Mouse (Mus musculus): ENCODE measurements around the gene Thbs3. TPM values are rescaled to one million over a fixed set of nuclear protein-coding genes. Genes with fewer than 3 reads are reported as not detected.

Gene Thbs3
- polyA plus RNA-seq, 2 experiments = 0.79 to 1.7 TPM

GRCm38 (mm10) chr3:89232614-89233013 is 17.6 kb downstream of the Thbs3 start:
- H3K4me1 ChIP-seq (replicated peaks; ENCODE audit: control insufficient read depth in 2 of 2, insufficient read depth in 2 of 2, low read length in 1 of 2) = peaks cover 0 to 4% of the 10 kb centered on the region in 2 experiments; a peak in 1 of 4 replicates
- ATAC-seq (ENCODE audit: insufficient read depth) = no peak
- no peak for DNase-seq (ENCODE audit: low read depth in 3 of 3, low spot score in 3 of 3)
- no peak overlapping the region for H3K4me3 ChIP-seq (ENCODE audit: insufficient read depth in 1 of 2, low read depth in 2 of 2, low read length in 2 of 2)
- TF ChIP-seq EP300 (IDR thresholded peaks at IDR 0.05; ENCODE audit: low read depth) (no peak), CTCF (IDR thresholded peaks at IDR 0.05; ENCODE audit: low read depth) (no peak)
- no peaks in the 10 kb centered on the region for H3K9me3 ChIP-seq (ENCODE audit: control insufficient read depth, low read length)
- 64% methylated on average over 6 of the region's 6 CpGs for WGBS (ENCODE audit: insufficient replicate concordance)
- H3K27ac ChIP-seq = no peak overlapping the region
- H3K9ac ChIP-seq (replicated peaks) = no peak overlapping the region
- H3K36me3 ChIP-seq (replicated peaks; ENCODE audit: control insufficient read depth, insufficient read depth, low read depth) = no peaks in the 10 kb centered on the region
- no peak overlapping the region for H3K4me2 ChIP-seq (ENCODE audit: low read depth)
- H3K27me3 ChIP-seq (ENCODE audit: control insufficient read depth, insufficient read depth, low read length) = peaks cover 11% of the 10 kb centered on the region

GRCm38 (mm10) chr3:89233562-89234110 is 18.7 kb downstream of the Thbs3 start:
- no peak for ATAC-seq (ENCODE audit: insufficient read depth)
- no peaks in the 10 kb centered on the region for H3K9me3 ChIP-seq (ENCODE audit: control insufficient read depth, low read length)
- H3K27me3 ChIP-seq (ENCODE audit: control insufficient read depth, insufficient read depth, low read length) = peaks cover 7% of the 10 kb centered on the region; the same call in 1 of the 2 replicates
- no peak for DNase-seq (ENCODE audit: low read depth in 3 of 3, low spot score in 3 of 3)
- no peaks in the 10 kb centered on the region for H3K36me3 ChIP-seq (replicated peaks; ENCODE audit: control insufficient read depth, insufficient read depth, low read depth)
- no peak overlapping the region for H3K4me3 ChIP-seq (ENCODE audit: insufficient read depth in 1 of 2, low read depth in 2 of 2, low read length in 2 of 2)
- no peaks in the 10 kb centered on the region for H3K4me1 ChIP-seq (replicated peaks; ENCODE audit: control insufficient read depth in 2 of 2, insufficient read depth in 2 of 2, low read length in 1 of 2)
- TF ChIP-seq CTCF (IDR thresholded peaks at IDR 0.05; ENCODE audit: low read depth) (no peak), EP300 (IDR thresholded peaks at IDR 0.05; ENCODE audit: low read depth) (no peak)
- H3K27ac ChIP-seq = no peak overlapping the region
- 40% methylated on average over 14 of the region's 14 CpGs for WGBS (ENCODE audit: insufficient replicate concordance)
- H3K9ac ChIP-seq (replicated peaks) = no peak overlapping the region
- no peak overlapping the region for H3K4me2 ChIP-seq (ENCODE audit: low read depth)

- 78% methylated on average over 10 of the region's 10 CpGs for WGBS (ENCODE audit: insufficient replicate concordance)
These were observed 21.5 kb downstream of the Thbs3 start for GRCm38 (mm10) chr3:89236516-89236915.

GRCm38 (mm10) chr3:89237682-89238081 is 22.7 kb downstream of the Thbs3 start:
- H3K36me3 ChIP-seq (replicated peaks; ENCODE audit: control insufficient read depth, insufficient read depth, low read depth) = no peaks in the 10 kb centered on the region
- H3K4me1 ChIP-seq (replicated peaks; ENCODE audit: control insufficient read depth in 2 of 2, insufficient read depth in 2 of 2, low read length in 1 of 2) = no peaks in the 10 kb centered on the region
- H3K4me2 ChIP-seq (ENCODE audit: low read depth) = no peak overlapping the region
- ATAC-seq (ENCODE audit: insufficient read depth) = no peak
- whole genome bisulfite sequencing (ENCODE audit: insufficient replicate concordance) = 72% methylated on average over 21 of the region's 21 CpGs
- TF ChIP-seq EP300 (IDR thresholded peaks at IDR 0.05; ENCODE audit: low read depth) (no peak), CTCF (IDR thresholded peaks at IDR 0.05; ENCODE audit: low read depth) (no peak)
- H3K27ac ChIP-seq = no peak overlapping the region
- H3K9ac ChIP-seq (replicated peaks) = no peak overlapping the region
- H3K9me3 ChIP-seq (ENCODE audit: control insufficient read depth, low read length) = no peaks in the 10 kb centered on the region
- DNase-seq (ENCODE audit: low read depth in 3 of 3, low spot score in 3 of 3) = no peak
- no peak overlapping the region for H3K4me3 ChIP-seq (ENCODE audit: insufficient read depth in 1 of 2, low read depth in 2 of 2, low read length in 2 of 2)
- no peaks in the 10 kb centered on the region for H3K27me3 ChIP-seq (ENCODE audit: control insufficient read depth, insufficient read depth, low read length)

More at GRCm38 (mm10) chr3:89236516-89236915, 21.5 kb downstream of the Thbs3 start:
- Histone ChIP-seq H3K27ac (no peak overlapping the region), H3K4me2 (ENCODE audit: low read depth) (no peak overlapping the region), H3K9ac (replicated peaks) (no peak overlapping the region), H3K4me3 (ENCODE audit: insufficient read depth in 1 of 2, low read depth in 2 of 2, low read length in 2 of 2) (no peak overlapping the region), H3K27me3 (ENCODE audit: control insufficient read depth, insufficient read depth, low read length) (no peaks in the 10 kb centered on the region), H3K4me1 (replicated peaks; ENCODE audit: control insufficient read depth in 2 of 2, insufficient read depth in 2 of 2, low read length in 1 of 2) (no peaks in the 10 kb centered on the region), H3K36me3 (replicated peaks; ENCODE audit: control insufficient read depth, insufficient read depth, low read depth) (no peaks in the 10 kb centered on the region), H3K9me3 (ENCODE audit: control insufficient read depth, low read length) (no peaks in the 10 kb centered on the region)
- ATAC-seq (ENCODE audit: insufficient read depth) (no peak), DNase-seq (ENCODE audit: low read depth in 3 of 3, low spot score in 3 of 3) (no peak)
- TF ChIP-seq CTCF (IDR thresholded peaks at IDR 0.05; ENCODE audit: low read depth) (no peak), EP300 (IDR thresholded peaks at IDR 0.05; ENCODE audit: low read depth) (no peak)

GRCm38 (mm10) chr3:89238494-89238893 is 23.5 kb downstream of the Thbs3 start:
- Histone ChIP-seq H3K4me2 (ENCODE audit: low read depth) (no peak overlapping the region), H3K4me3 (ENCODE audit: insufficient read depth in 1 of 2, low read depth in 2 of 2, low read length in 2 of 2) (no peak overlapping the region), H3K4me1 (replicated peaks; ENCODE audit: control insufficient read depth in 2 of 2, insufficient read depth in 2 of 2, low read length in 1 of 2) (no peaks in the 10 kb centered on the region), H3K27me3 (ENCODE audit: control insufficient read depth, insufficient read depth, low read length) (no peaks in the 10 kb centered on the region), H3K27ac (no peak overlapping the region), H3K36me3 (replicated peaks; ENCODE audit: control insufficient read depth, insufficient read depth, low read depth) (no peaks in the 10 kb centered on the region), H3K9ac (replicated peaks) (no peak overlapping the region), H3K9me3 (ENCODE audit: control insufficient read depth, low read length) (no peaks in the 10 kb centered on the region)
- WGBS (ENCODE audit: insufficient replicate concordance) = 61% methylated on average over 10 of the region's 12 CpGs
- TF ChIP-seq EP300 (IDR thresholded peaks at IDR 0.05; ENCODE audit: low read depth) (no peak), CTCF (IDR thresholded peaks at IDR 0.05; ENCODE audit: low read depth) (no peak)
- DNase-seq (ENCODE audit: low read depth in 3 of 3, low spot score in 3 of 3) (no peak), ATAC-seq (ENCODE audit: insufficient read depth) (no peak)

Data from liver, embryonic 14.5 days (tissue).